In genomic region chr9:116872346-116872745, GRCm38 (mm10) we compare ENCODE assay signal across 14 mouse cellular contexts.
DNase-seq lines count a peak whose midpoint lies in the region; ATAC-seq lines count a peak whose summit lies in the region.
"Had no signal": no experiment of that assay in that cellular context is flagged by ENCODE, and none has a peak within 500 bp of the region (broad histone marks: within the 10 kb centered on the region; RNA-seq: fewer than 3 reads in every experiment).

No protein-coding gene starts in this region.

- no peaks in the 10 kb centered on the region for H3K27me3 ChIP-seq in heart, embryonic 12.5 days (replicated peaks)
- no peaks in the 10 kb centered on the region for H3K27me3 ChIP-seq in lung, embryonic 15.5 days
- H3K27me3 ChIP-seq in liver, embryonic 16.5 days (ENCODE audit: control insufficient read depth, insufficient read depth, low read depth, low read length) = no peaks in the 10 kb centered on the region
- H3K27me3 ChIP-seq: hindbrain, embryonic 13.5 days; midbrain, embryonic 13.5 days had no signal

- ATAC-seq in heart, embryonic 12.5 days (ENCODE audit: insufficient number of reproducible peaks, low FRiP score) = no peak
- no peak for ATAC-seq in lung, embryonic 15.5 days (ENCODE audit: borderline replicate concordance, extremely low read depth, low FRiP score, low TSS enrichment)
- ATAC-seq in liver, embryonic 16.5 days (ENCODE audit: low read depth) = no peak
- ATAC-seq: midbrain, embryonic 13.5 days had no signal

- peak overlapping the region; percentile 64 for H3K27ac ChIP-seq in heart, embryonic 12.5 days (ENCODE audit: poor library complexity, severe bottlenecking)
- peak overlapping the region; percentile 90 for H3K27ac ChIP-seq in lung, embryonic 15.5 days
- H3K27ac ChIP-seq in liver, embryonic 16.5 days (ENCODE audit: low read length) = peak overlapping the region; percentile 91
- H3K27ac ChIP-seq: hindbrain, embryonic 13.5 days; midbrain, embryonic 13.5 days had no signal

- no peak overlapping the region; the same call in 1 of the 2 replicates for H3K4me2 ChIP-seq in heart, embryonic 12.5 days
- H3K4me2 ChIP-seq in lung, embryonic 15.5 days = no peak overlapping the region
- no peak overlapping the region for H3K4me2 ChIP-seq in liver, embryonic 16.5 days (ENCODE audit: low read depth, low read length)
- H3K4me2 ChIP-seq: hindbrain, embryonic 13.5 days; midbrain, embryonic 13.5 days had no signal

- WGBS in heart, embryonic 12.5 days = 45% methylated on average over 6 of the region's 6 CpGs
- 28% methylated on average over 6 of the region's 6 CpGs for WGBS in lung, embryonic 15.5 days
- WGBS in liver, embryonic 16.5 days (ENCODE audit: insufficient replicate concordance) = 43% methylated on average over 6 of the region's 6 CpGs

- peaks cover 7% of the 10 kb centered on the region for H3K9me3 ChIP-seq in heart, embryonic 12.5 days (replicated peaks)
- no peaks in the 10 kb centered on the region for H3K9me3 ChIP-seq in lung, embryonic 15.5 days
- no peaks in the 10 kb centered on the region for H3K9me3 ChIP-seq in liver, embryonic 16.5 days (replicated peaks; ENCODE audit: control insufficient read depth, low read length)
- H3K9me3 ChIP-seq: midbrain, embryonic 13.5 days had no signal

- no peak for DNase-seq in heart, adult 8-10 months (ENCODE audit: low spot score)
- DNase-seq in lung, adult 18-20 months = no peak
- DNase-seq in liver = peak; percentile 31
- DNase-seq in spleen, adult 18-20 months = no peak
- DNase-seq: cerebellum, adult 18-20 months; cerebellum, postnatal 25 days; embryo, embryonic 11 days; thymus, postnatal 25 days had no signal

- H3K4me3 ChIP-seq in heart, embryonic 12.5 days = no peak overlapping the region
- no peak overlapping the region for H3K4me3 ChIP-seq in lung, embryonic 15.5 days
- H3K4me3 ChIP-seq in liver, embryonic 16.5 days (ENCODE audit: low read depth, low read length) = no peak overlapping the region
- H3K4me3 ChIP-seq: hindbrain, embryonic 13.5 days; midbrain, embryonic 13.5 days had no signal

- peaks cover 35% of the 10 kb centered on the region for H3K4me1 ChIP-seq in heart, embryonic 12.5 days (replicated peaks)
- peaks cover 40% of the 10 kb centered on the region for H3K4me1 ChIP-seq in lung, embryonic 15.5 days
- peaks cover 14% of the 10 kb centered on the region for H3K4me1 ChIP-seq in liver, embryonic 16.5 days (ENCODE audit: control insufficient read depth, low read depth, low read length)
- H3K4me1 ChIP-seq: midbrain, embryonic 13.5 days had no signal

- no peak overlapping the region for H3K9ac ChIP-seq in heart, embryonic 12.5 days
- no peak overlapping the region for H3K9ac ChIP-seq in lung, embryonic 15.5 days
- no peak overlapping the region for H3K9ac ChIP-seq in liver, embryonic 16.5 days (ENCODE audit: low read depth, low read length)
- H3K9ac ChIP-seq: forebrain, postnatal 0 days; hindbrain, embryonic 13.5 days; midbrain, embryonic 13.5 days had no signal

- peaks cover 4% of the 10 kb centered on the region; the same call in 1 of the 2 replicates for H3K36me3 ChIP-seq in heart, embryonic 12.5 days
- H3K36me3 ChIP-seq in lung, embryonic 15.5 days = 0 out of 2 replicates have a peak, but pooled peaks cover 2% of the 10 kb centered on the region
- H3K36me3 ChIP-seq in liver, embryonic 16.5 days (ENCODE audit: control insufficient read depth, insufficient read depth) = no peaks in the 10 kb centered on the region
- H3K36me3 ChIP-seq: hindbrain, embryonic 13.5 days; midbrain, embryonic 13.5 days had no signal
